Mouse (Mus musculus) embryonic facial prominence, embryonic 12.5 days (tissue): ENCODE measurements around the gene Kcnk12. TPM values are rescaled to one million over a fixed set of nuclear protein-coding genes. Genes with fewer than 3 reads are reported as not detected.
A peak's percentile ranks its signal among the peaks of the same experiment; 100 is the strongest.

ENCODE experiments used
- ATAC-seq: fragments of 200-750 bp; cut with Nextera tagmentation; 2 replicates; pipeline ENCODE4 v1.8.0; 2017; ENCODE audit not compliant: insufficient number of reproducible peaks, insufficient read depth, low FRiP score, low TSS enrichment
- H3K27ac ChIP-seq: fragments of 300-500 bp; sonication (generic); 2 replicates; pipeline ENCODE4 v1.5.1; 2016; ENCODE audit warnings: mild to moderate bottlenecking
- H3K27me3 ChIP-seq: fragments of 300-500 bp; sonication (generic); 2 replicates; pipeline ENCODE4 v1.6.1; 2016; ENCODE audit warnings: mild to moderate bottlenecking, moderate library complexity
- H3K36me3 ChIP-seq: fragments of 300-500 bp; sonication (generic); 2 replicates; pipeline ENCODE4 v1.6.1; 2016; ENCODE audit warnings: mild to moderate bottlenecking
- H3K4me1 ChIP-seq: fragments of 300-500 bp; sonication (generic); 2 replicates; pipeline ENCODE4 v1.6.1; 2016
- H3K4me2 ChIP-seq: fragments of 300-500 bp; sonication (generic); replicated peaks from 2 replicates; pipeline ENCODE4 v1.6.1; 2016; ENCODE audit warnings: mild to moderate bottlenecking, moderate library complexity
- H3K4me3 ChIP-seq: fragments of 300-500 bp; sonication (generic); 2 replicates; pipeline ENCODE4 v1.5.1; 2016; ENCODE audit warnings: mild to moderate bottlenecking
- H3K9ac ChIP-seq: fragments of 300-500 bp; sonication (generic); 2 replicates; pipeline ENCODE4 v1.6.1; 2016; ENCODE audit warnings: mild to moderate bottlenecking, moderate library complexity
- H3K9me3 ChIP-seq: fragments of 300-500 bp; sonication (generic); 2 replicates; pipeline ENCODE4 v1.6.1; 2016; ENCODE audit warnings: mild to moderate bottlenecking, moderate library complexity
- WGBS: fragments of 180-500 bp; shearing (Covaris S2); methylation state at CpG from one replicate; pipeline ENCODE4 v1.1.7; 2016; 5-methylcytosine and 5-hydroxymethylcytosine counted together
- polyA plus RNA-seq: library from polyadenylated mRNA; unstranded; fragments of >200 nt; fragmentation: Nextera tagmentation; extraction: Ambion mirVana; gene quantifications from 2 replicates; pipeline ENCODE4 v1.2.1, GENCODE M21; 2016

Kcnk12 gene
- polyA plus RNA-seq, 1 experiment from 2014 or later: 0.45 TPM

GRCm38 (mm10) chr17:87784911-87785310, 12.9 kb downstream of the Kcnk12 start:
- no peak for ATAC-seq
- Histone ChIP-seq H3K27ac (no peak overlapping the region), H3K4me1 (no peaks in the 10 kb centered on the region), H3K36me3 (no peaks in the 10 kb centered on the region), H3K4me2 (no peak overlapping the region), H3K9ac (no peak overlapping the region), H3K27me3 (no peaks in the 10 kb centered on the region), H3K4me3 (no peak overlapping the region), H3K9me3 (no peaks in the 10 kb centered on the region)
- 95% methylated on average over 2 of the region's 2 CpGs for WGBS

- Histone ChIP-seq H3K36me3 (no peaks in the 10 kb centered on the region), H3K4me1 (no peaks in the 10 kb centered on the region), H3K9ac (no peak overlapping the region), H3K27me3 (no peaks in the 10 kb centered on the region), H3K4me2 (no peak overlapping the region), H3K9me3 (no peaks in the 10 kb centered on the region), H3K27ac (no peak overlapping the region), H3K4me3 (no peak overlapping the region)
- no peak for ATAC-seq
- 66% methylated on average over 14 of the region's 14 CpGs for WGBS
Observed at GRCm38 (mm10) chr17:87784141-87784831, 13.5 kb downstream of the Kcnk12 start.

GRCm38 (mm10) chr17:87781244-87781643, 16.6 kb downstream of the Kcnk12 start:
- Histone ChIP-seq H3K4me3 (no peak overlapping the region), H3K9ac (no peak overlapping the region), H3K4me2 (no peak overlapping the region), H3K36me3 (no peaks in the 10 kb centered on the region), H3K27ac (no peak overlapping the region), H3K4me1 (no peaks in the 10 kb centered on the region), H3K9me3 (no peaks in the 10 kb centered on the region), H3K27me3 (no peaks in the 10 kb centered on the region)
- 91% methylated on average over 5 of the region's 5 CpGs for WGBS
- no peak for ATAC-seq

- no peaks in the 10 kb centered on the region for H3K4me1 ChIP-seq
- no peaks in the 10 kb centered on the region for H3K27me3 ChIP-seq
- ATAC-seq: no peak
- H3K4me2 ChIP-seq: no peak overlapping the region
- H3K9ac ChIP-seq: no peak overlapping the region
- H3K27ac ChIP-seq: no peak overlapping the region
- H3K4me3 ChIP-seq: no peak overlapping the region
- no peaks in the 10 kb centered on the region for H3K36me3 ChIP-seq
- no peaks in the 10 kb centered on the region for H3K9me3 ChIP-seq
- WGBS: 49% methylated on average over 2 of the region's 2 CpGs
Observed at GRCm38 (mm10) chr17:87780164-87780563, 17.6 kb downstream of the Kcnk12 start.

GRCm38 (mm10) chr17:87774982-87775381, 22.8 kb downstream of the Kcnk12 start:
- H3K27ac ChIP-seq: no peak overlapping the region
- WGBS: 83% methylated on average over 8 of the region's 8 CpGs
- H3K9ac ChIP-seq: no peak overlapping the region
- no peaks in the 10 kb centered on the region for H3K4me1 ChIP-seq
- H3K36me3 ChIP-seq: no peaks in the 10 kb centered on the region
- H3K9me3 ChIP-seq: no peaks in the 10 kb centered on the region
- no peak overlapping the region for H3K4me2 ChIP-seq
- H3K4me3 ChIP-seq: no peak overlapping the region
- no peaks in the 10 kb centered on the region for H3K27me3 ChIP-seq
- no peak for ATAC-seq

- Histone ChIP-seq H3K27me3 (no peaks in the 10 kb centered on the region), H3K36me3 (no peaks in the 10 kb centered on the region), H3K4me1 (no peaks in the 10 kb centered on the region), H3K9ac (no peak overlapping the region), H3K4me3 (no peak overlapping the region), H3K27ac (no peak overlapping the region), H3K4me2 (no peak overlapping the region), H3K9me3 (no peaks in the 10 kb centered on the region)
- no peak for ATAC-seq
- 72% methylated on average over 3 of the region's 3 CpGs for WGBS
Observed at GRCm38 (mm10) chr17:87773175-87773574, 24.6 kb downstream of the Kcnk12 start.

- Histone ChIP-seq H3K27me3 (no peaks in the 10 kb centered on the region), H3K27ac (no peak overlapping the region), H3K36me3 (no peaks in the 10 kb centered on the region), H3K4me1 (no peaks in the 10 kb centered on the region), H3K4me2 (no peak overlapping the region), H3K9me3 (no peaks in the 10 kb centered on the region), H3K4me3 (no peak overlapping the region), H3K9ac (no peak overlapping the region)
- 48% methylated on average over 5 of the region's 5 CpGs for WGBS
- no peak for ATAC-seq
Observed at GRCm38 (mm10) chr17:87770766-87771165, 27.0 kb downstream of the Kcnk12 start.

- Histone ChIP-seq H3K27me3 (no peaks in the 10 kb centered on the region), H3K27ac (no peak overlapping the region), H3K4me3 (no peak overlapping the region), H3K9ac (no peak overlapping the region), H3K4me1 (no peaks in the 10 kb centered on the region), H3K9me3 (no peaks in the 10 kb centered on the region), H3K36me3 (no peaks in the 10 kb centered on the region), H3K4me2 (no peak overlapping the region)
- ATAC-seq: no peak
- 86% methylated on average over 6 of the region's 6 CpGs for WGBS
Observed at GRCm38 (mm10) chr17:87766888-87767287, 30.9 kb downstream of the Kcnk12 start.

- H3K27me3 ChIP-seq: no peaks in the 10 kb centered on the region
- no peak overlapping the region for H3K4me2 ChIP-seq
- H3K4me1 ChIP-seq: no peaks in the 10 kb centered on the region
- H3K9me3 ChIP-seq: no peaks in the 10 kb centered on the region
- no peak overlapping the region for H3K27ac ChIP-seq
- H3K4me3 ChIP-seq: no peak overlapping the region
- H3K9ac ChIP-seq: no peak overlapping the region
- no peak for ATAC-seq
- no peaks in the 10 kb centered on the region for H3K36me3 ChIP-seq
- WGBS: 93% methylated on average over 11 of the region's 11 CpGs
Observed at GRCm38 (mm10) chr17:87765031-87765430, 32.8 kb downstream of the Kcnk12 start.

- ATAC-seq: no peak
- H3K4me1 ChIP-seq: no peaks in the 10 kb centered on the region
Observed at GRCm38 (mm10) chr17:87763146-87763545, 34.6 kb downstream of the Kcnk12 start.

GRCm38 (mm10) chr17:87760315-87760714, 37.5 kb downstream of the Kcnk12 start:
- H3K4me2 ChIP-seq: no peak overlapping the region
- no peaks in the 10 kb centered on the region for H3K9me3 ChIP-seq
- H3K4me1 ChIP-seq: no peaks in the 10 kb centered on the region
- ATAC-seq: no peak
- H3K9ac ChIP-seq: no peak overlapping the region
- WGBS: 91% methylated on average over 4 of the region's 4 CpGs
- H3K4me3 ChIP-seq: no peak overlapping the region
- no peaks in the 10 kb centered on the region for H3K36me3 ChIP-seq
- H3K27me3 ChIP-seq: no peaks in the 10 kb centered on the region
- no peak overlapping the region for H3K27ac ChIP-seq

More at GRCm38 (mm10) chr17:87763146-87763545, 34.6 kb downstream of the Kcnk12 start:
- Histone ChIP-seq H3K27me3 (no peaks in the 10 kb centered on the region), H3K4me2 (no peak overlapping the region), H3K9ac (no peak overlapping the region), H3K4me3 (no peak overlapping the region), H3K9me3 (no peaks in the 10 kb centered on the region), H3K36me3 (no peaks in the 10 kb centered on the region), H3K27ac (no peak overlapping the region)
- 40% methylated on average over 7 of the region's 7 CpGs for WGBS

GRCm38 (mm10) chr17:87745926-87746888, 51.6 kb downstream of the Kcnk12 start:
- Histone ChIP-seq H3K4me1 (peaks cover 13% of the 10 kb centered on the region), H3K36me3 (no peaks in the 10 kb centered on the region), H3K4me2 (peak overlapping the region; percentile 99), H3K9ac (peak overlapping the region; percentile 54), H3K27ac (no peak overlapping the region), H3K27me3 (peaks cover 58% of the 10 kb centered on the region), H3K9me3 (no peaks in the 10 kb centered on the region), H3K4me3 (peak overlapping the region; percentile 59)
- 2% methylated on average over 101 of the region's 101 CpGs for WGBS
- ATAC-seq: peak; percentile 84
